Mouse (Mus musculus) stomach, postnatal 0 days (tissue): ENCODE measurements at regions not wholly inside any gene's neighbourhood (a gene's known extent, or its start where the extent isn't known, plus 50 kb on each side); places are given as distances from the start of the nearest gene placed in this dataset.

Experiments
- CTCF ChIP-seq: IDR thresholded peaks from 2 replicates; pipeline ENCODE4 v1.5.1; 2016; ENCODE audit warnings: antibody characterized with exemption, low read depth, mild to moderate bottlenecking, moderate library complexity
- EP300 ChIP-seq: optimal IDR thresholded peaks from 2 replicates; pipeline ENCODE3; 2016; ENCODE audit warnings: antibody characterized with exemption

GRCm38 (mm10) chr9:50136636-50136985 is 208.2 kb downstream of the Rpl10-ps3 start:
- TF ChIP-seq CTCF = no peak
- TF ChIP-seq EP300 = no peak
